Mouse (Mus musculus): ENCODE results near the gene Spop. TPM values are rescaled to one million over a fixed set of nuclear protein-coding genes. Genes with fewer than 3 reads are reported as not detected.

The Spop gene
- total RNA-seq, 2 experiments from 2014 or later: 159 to 164 TPM

GRCm38 (mm10) chr11:95415931-95416330 is 2.1 kb downstream of the Spop start:
- DNase-seq: peak in 1 of 2 experiments; percentile 40

GRCm38 (mm10) chr11:95417341-95417740 is 3.5 kb downstream of the Spop start:
- DNase-seq: no peak

- DNase-seq: no peak
Observed at GRCm38 (mm10) chr11:95420880-95421435, 7.1 kb downstream of the Spop start.

GRCm38 (mm10) chr11:95423505-95423904 is 9.6 kb downstream of the Spop start:
- DNase-seq: no peak

- no peak for DNase-seq
Observed at GRCm38 (mm10) chr11:95431344-95431743, 17.5 kb downstream of the Spop start.

- peak in 1 of 2 experiments; percentile 47 for DNase-seq
Observed at GRCm38 (mm10) chr11:95432194-95432593, 18.3 kb downstream of the Spop start.

- DNase-seq: no peak
Observed at GRCm38 (mm10) chr11:95445371-95445770, 31.5 kb downstream of the Spop start.

- DNase-seq: no peak
Observed at GRCm38 (mm10) chr11:95446580-95447305, 32.9 kb downstream of the Spop start.

- DNase-seq: no peak
Observed at GRCm38 (mm10) chr11:95448346-95448745, 34.5 kb downstream of the Spop start.

- DNase-seq: no peak
Observed at GRCm38 (mm10) chr11:95455331-95455730, 41.5 kb downstream of the Spop start.

- DNase-seq: no peak
Observed at GRCm38 (mm10) chr11:95460872-95461271, 47.0 kb downstream of the Spop start.

- DNase-seq: no peak
Observed at GRCm38 (mm10) chr11:95462168-95462567, 48.3 kb downstream of the Spop start.

GRCm38 (mm10) chr11:95467731-95468130 is 53.9 kb downstream of the Spop start:
- DNase-seq: no peak

GRCm38 (mm10) chr11:95472942-95473341 is 59.1 kb downstream of the Spop start:
- peak in 1 of 2 experiments; percentile 33 for DNase-seq

- DNase-seq: no peak
Observed at GRCm38 (mm10) chr11:95473456-95473855, 59.6 kb downstream of the Spop start.

GRCm38 (mm10) chr11:95476323-95476722 is 62.4 kb downstream of the Spop start:
- no peak for DNase-seq

GRCm38 (mm10) chr11:95479458-95479857 is 65.6 kb downstream of the Spop start:
- DNase-seq: no peak

- DNase-seq: no peak
Observed at GRCm38 (mm10) chr11:95480662-95481061, 66.8 kb downstream of the Spop start.

GRCm38 (mm10) chr11:95485634-95486033 is 71.8 kb downstream of the Spop start:
- DNase-seq: no peak

GRCm38 (mm10) chr11:95487237-95487636 is 73.4 kb downstream of the Spop start:
- no peak for DNase-seq

- DNase-seq: no peak
Observed at GRCm38 (mm10) chr11:95490104-95490503, 76.2 kb downstream of the Spop start.

- DNase-seq: no peak
Observed at GRCm38 (mm10) chr11:95492256-95492655, 78.4 kb downstream of the Spop start.

GRCm38 (mm10) chr11:95493010-95493409 is 79.1 kb downstream of the Spop start:
- no peak for DNase-seq

GRCm38 (mm10) chr11:95493950-95494349 is 80.1 kb downstream of the Spop start:
- DNase-seq: no peak

Measured in heart, adult 18-20 months (tissue).